Mouse (Mus musculus) bone marrow, adult 2 months (tissue): ENCODE measurements around the gene Lyst. TPM values are rescaled to one million over a fixed set of nuclear protein-coding genes. Genes with fewer than 3 reads are reported as not detected.
"Not testable (repeated sequence)": the region's sequence is repeated elsewhere in the genome, so short reads cannot be mapped to it uniquely, and the experiment has no call there.

Source experiments
- H3K27ac ChIP-seq: fragments of 200-500 bp; 2 replicates; pipeline ENCODE4 v1.5.1; 2012; ENCODE audit warnings: low read depth, mild to moderate bottlenecking, control low read depth, inconsistent platforms, low read length; ENCODE audit not compliant: control insufficient read depth, poor library complexity, insufficient read depth
- H3K4me1 ChIP-seq: fragments of 200-500 bp; 2 replicates; pipeline ENCODE4 v1.6.1; 2011; ENCODE audit warnings: low read length; ENCODE audit not compliant: control insufficient read depth, insufficient read depth
- H3K4me3 ChIP-seq: fragments of 200-500 bp; replicated peaks from 2 replicates; pipeline ENCODE3; 2011; ENCODE audit warnings: mild to moderate bottlenecking, low read depth, low read length, control low read depth; ENCODE audit not compliant: control insufficient read depth
- CTCF ChIP-seq: fragments of 200-500 bp; IDR thresholded peaks from 2 replicates; pipeline ENCODE4 v1.5.1; 2011; ENCODE audit warnings: low read length, control low read depth; ENCODE audit not compliant: control insufficient read depth, insufficient read depth
- POLR2A ChIP-seq: fragments of 200-500 bp; IDR thresholded peaks from 2 replicates; pipeline ENCODE4 v1.6.1; 2011; ENCODE audit warnings: low read depth, mild to moderate bottlenecking, control low read depth, low read length, borderline replicate concordance; ENCODE audit not compliant: control insufficient read depth
- WGBS: fragments of 180-500 bp; shearing (Covaris S2); methylation state at CpG from one replicate; pipeline ENCODE4 v1.1.7; 2018; 5-methylcytosine and 5-hydroxymethylcytosine counted together
- polyA plus RNA-seq: library from polyadenylated mRNA; stranded (reverse); fragments of >200 nt; gene quantifications from 2 replicates; pipeline ENCODE4 v1.2.4, GENCODE M21; 2011; ENCODE audit warnings: low replicate concordance; ENCODE audit not compliant: missing spikeins, insufficient read depth, insufficient read length

Lyst gene
- polyA plus RNA-seq, 1 experiment, result 27.6 TPM

GRCm38 (mm10) chr13:13784420-13784936 is 194.3 kb downstream of the Lyst start:
- Histone ChIP-seq H3K4me3 (no peak overlapping the region), H3K4me1 (no peaks in the 10 kb centered on the region), H3K27ac (no peak overlapping the region)
- WGBS, result 2% methylated on average over 59 of the region's 59 CpGs
- no peak for TF ChIP-seq POLR2A
- no peak for TF ChIP-seq CTCF

GRCm38 (mm10) chr13:13784981-13785783 is 195.0 kb downstream of the Lyst start:
- no peak overlapping the region for H3K27ac ChIP-seq
- TF ChIP-seq CTCF (no peak), POLR2A (no peak)
- no peaks in the 10 kb centered on the region for H3K4me1 ChIP-seq
- H3K4me3 ChIP-seq, result no peak overlapping the region
- 4% methylated on average over 30 of the region's 30 CpGs for WGBS

- TF ChIP-seq POLR2A (no peak), CTCF (no peak)
- WGBS, result 73% methylated on average over 6 of the region's 6 CpGs
- Histone ChIP-seq H3K27ac (no peak overlapping the region), H3K4me1 (no peaks in the 10 kb centered on the region), H3K4me3 (no peak overlapping the region)
Observed at GRCm38 (mm10) chr13:13786971-13787370, 196.8 kb downstream of the Lyst start.

- Histone ChIP-seq H3K27ac (no peak overlapping the region), H3K4me1 (no peaks in the 10 kb centered on the region), H3K4me3 (no peak overlapping the region)
- no peak for TF ChIP-seq POLR2A
- no peak for TF ChIP-seq CTCF
- 61% methylated on average over 4 of the region's 4 CpGs for WGBS
Observed at GRCm38 (mm10) chr13:13788070-13788469, 197.9 kb downstream of the Lyst start.

GRCm38 (mm10) chr13:13791981-13792380 is 201.8 kb downstream of the Lyst start:
- no peaks in the 10 kb centered on the region for H3K4me1 ChIP-seq
- no peak overlapping the region for H3K4me3 ChIP-seq
- WGBS, result 79% methylated on average over 3 of the region's 3 CpGs
- TF ChIP-seq POLR2A (no peak), CTCF (no peak)
- H3K27ac ChIP-seq, result no peak overlapping the region

- TF ChIP-seq POLR2A (no peak), CTCF (no peak)
- no peak overlapping the region for H3K4me3 ChIP-seq
- 19% methylated on average over 5 of the region's 5 CpGs for WGBS
- H3K27ac ChIP-seq, result no peak overlapping the region
- no peaks in the 10 kb centered on the region for H3K4me1 ChIP-seq
Observed at GRCm38 (mm10) chr13:13795166-13795832, 205.1 kb downstream of the Lyst start.

- Histone ChIP-seq H3K4me3 (no peak overlapping the region), H3K27ac (no peak overlapping the region), H3K4me1 (no peaks in the 10 kb centered on the region)
- TF ChIP-seq POLR2A (no peak), CTCF (no peak)
- WGBS, result 76% methylated on average over 1 of the region's 1 CpGs
Observed at GRCm38 (mm10) chr13:13796082-13796481, 205.9 kb downstream of the Lyst start.

- not testable (repeated sequence) for H3K4me1 ChIP-seq, H3K27ac ChIP-seq, H3K4me3 ChIP-seq
- 87% methylated on average over 12 of the region's 12 CpGs for WGBS
Observed at GRCm38 (mm10) chr13:13797816-13798215, 207.6 kb downstream of the Lyst start.
